Mouse (Mus musculus) heart, embryonic 15.5 days (tissue): ENCODE data around the gene Gm45837. TPM values are rescaled to one million over a fixed set of nuclear protein-coding genes. Genes with fewer than 3 reads are reported as not detected.
A peak's percentile ranks its signal among the peaks of the same experiment; 100 is the strongest.

Experiments
- ATAC-seq: fragments of 200-750 bp; cut with Nextera tagmentation; replicated peaks from 2 replicates; pipeline ENCODE4 v1.8.0; 2017; ENCODE audit warnings: low read depth, moderate TSS enrichment; ENCODE audit not compliant: insufficient number of reproducible peaks, insufficient read depth, low FRiP score
- H3K27ac ChIP-seq: fragments of 300-500 bp; sonication (generic); 2 replicates; pipeline ENCODE4 v1.5.1; 2015; ENCODE audit warnings: mild to moderate bottlenecking, inconsistent platforms
- H3K27me3 ChIP-seq: fragments of 300-500 bp; sonication (generic); 2 replicates; pipeline ENCODE4 v1.6.1; 2015; ENCODE audit warnings: inconsistent platforms
- H3K36me3 ChIP-seq: fragments of 300-500 bp; sonication (generic); 2 replicates; pipeline ENCODE4 v1.6.1; 2015; ENCODE audit warnings: mild to moderate bottlenecking, inconsistent platforms
- H3K4me1 ChIP-seq: fragments of 300-500 bp; sonication (generic); replicated peaks from 2 replicates; pipeline ENCODE4 v1.6.1; 2015; ENCODE audit warnings: inconsistent platforms
- H3K4me2 ChIP-seq: fragments of 300-500 bp; sonication (generic); 2 replicates; pipeline ENCODE4 v1.6.1; 2015; ENCODE audit warnings: inconsistent platforms, mild to moderate bottlenecking, moderate library complexity
- H3K4me3 ChIP-seq: fragments of 300-500 bp; sonication (generic); 2 replicates; pipeline ENCODE4 v1.5.1; 2015; ENCODE audit warnings: mild to moderate bottlenecking, inconsistent platforms
- H3K9ac ChIP-seq: fragments of 300-500 bp; sonication (generic); 2 replicates; pipeline ENCODE4 v1.6.1; 2015; ENCODE audit warnings: mild to moderate bottlenecking, inconsistent platforms
- H3K9me3 ChIP-seq: fragments of 300-500 bp; sonication (generic); replicated peaks from 2 replicates; pipeline ENCODE4 v1.6.1; 2016; ENCODE audit warnings: inconsistent platforms
- WGBS: fragments of 180-500 bp; shearing (Covaris S2); methylation state at CpG from one replicate; pipeline ENCODE4 v1.1.7; 2015; ENCODE audit warnings: mixed read lengths; 5-methylcytosine and 5-hydroxymethylcytosine counted together
- polyA plus RNA-seq: library from polyadenylated mRNA; unstranded; fragments of >200 nt; fragmentation: Nextera tagmentation; extraction: Ambion mirVana; gene quantifications from 2 replicates; pipeline ENCODE4 v1.2.1, GENCODE M21; 2015

The Gm45837 gene
- polyA plus RNA-seq, 1 experiment from 2014 or later, result not detected

DNA sequence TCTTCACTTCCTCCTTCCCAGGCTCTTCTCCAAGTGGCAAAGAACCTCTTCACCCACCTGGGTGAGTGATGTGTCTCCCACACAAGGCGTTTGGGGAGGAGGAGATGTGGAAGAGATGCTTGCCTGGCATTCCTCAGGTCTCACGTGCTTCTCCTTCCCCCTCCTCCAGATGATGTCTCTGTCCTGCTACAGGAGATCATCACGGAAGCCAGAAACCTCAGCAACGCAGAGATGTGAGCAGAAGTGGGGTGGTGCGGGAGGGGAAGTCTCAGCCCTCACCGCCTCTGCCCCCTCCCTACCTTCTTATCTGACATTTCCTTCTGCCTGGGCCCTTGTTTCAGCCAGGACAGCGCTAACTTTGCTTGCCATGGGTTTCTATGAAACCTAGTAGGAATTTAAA is 93.1 kb downstream of the Gm45837 start:
- Histone ChIP-seq H3K27ac (no peak overlapping the region), H3K9me3 (no peaks in the 10 kb centered on the region), H3K9ac (no peak overlapping the region), H3K4me2 (no peak overlapping the region), H3K4me3 (no peak overlapping the region), H3K4me1 (0 out of 2 replicates have a peak, but pooled peaks cover 9% of the 10 kb centered on the region), H3K27me3 (peaks cover 62% of the 10 kb centered on the region), H3K36me3 (no peaks in the 10 kb centered on the region)
- WGBS, result 23% methylated on average over 7 of the region's 7 CpGs
- ATAC-seq, result no peak

DNA sequence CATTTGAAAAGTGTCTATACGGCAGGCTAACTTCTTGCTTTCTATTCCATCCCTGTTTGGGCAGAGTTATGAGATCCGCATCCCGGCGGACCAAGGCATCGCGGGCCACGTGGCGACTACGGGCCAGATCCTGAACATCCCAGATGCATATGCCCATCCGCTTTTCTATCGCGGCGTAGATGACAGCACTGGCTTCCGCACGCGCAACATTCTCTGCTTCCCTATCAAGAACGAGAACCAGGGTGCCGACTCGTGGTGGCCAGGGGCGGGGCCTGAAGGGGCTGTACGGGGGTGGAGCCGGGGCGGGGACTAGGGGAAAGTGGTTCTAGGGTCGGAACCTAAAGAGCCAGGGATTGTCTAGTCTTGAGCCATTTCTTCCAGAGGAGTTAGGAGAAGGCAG is 93.8 kb downstream of the Gm45837 start:
- H3K27me3 ChIP-seq, result peaks cover 56% of the 10 kb centered on the region
- H3K4me1 ChIP-seq, result 0 out of 2 replicates have a peak, but pooled peaks cover 9% of the 10 kb centered on the region
- H3K4me2 ChIP-seq, result peak overlapping the region; percentile 53
- no peak for ATAC-seq
- H3K9me3 ChIP-seq, result no peaks in the 10 kb centered on the region
- H3K4me3 ChIP-seq, result peak overlapping the region; percentile 28
- H3K9ac ChIP-seq, result no peak overlapping the region
- H3K27ac ChIP-seq, result no peak overlapping the region
- no peaks in the 10 kb centered on the region for H3K36me3 ChIP-seq
- 8% methylated on average over 24 of the region's 24 CpGs for WGBS

GRCm38 (mm10) chr7:101509212-101509611 is 98.5 kb downstream of the Gm45837 start:
- Histone ChIP-seq H3K36me3 (no peaks in the 10 kb centered on the region), H3K27ac (no peak overlapping the region), H3K9ac (no peak overlapping the region), H3K4me1 (0 out of 2 replicates have a peak, but pooled peaks cover 6% of the 10 kb centered on the region), H3K27me3 (peaks cover 25% of the 10 kb centered on the region), H3K4me3 (no peak overlapping the region), H3K9me3 (no peaks in the 10 kb centered on the region), H3K4me2 (no peak overlapping the region)
- no peak for ATAC-seq
- 48% methylated on average over 2 of the region's 2 CpGs for WGBS

DNA sequence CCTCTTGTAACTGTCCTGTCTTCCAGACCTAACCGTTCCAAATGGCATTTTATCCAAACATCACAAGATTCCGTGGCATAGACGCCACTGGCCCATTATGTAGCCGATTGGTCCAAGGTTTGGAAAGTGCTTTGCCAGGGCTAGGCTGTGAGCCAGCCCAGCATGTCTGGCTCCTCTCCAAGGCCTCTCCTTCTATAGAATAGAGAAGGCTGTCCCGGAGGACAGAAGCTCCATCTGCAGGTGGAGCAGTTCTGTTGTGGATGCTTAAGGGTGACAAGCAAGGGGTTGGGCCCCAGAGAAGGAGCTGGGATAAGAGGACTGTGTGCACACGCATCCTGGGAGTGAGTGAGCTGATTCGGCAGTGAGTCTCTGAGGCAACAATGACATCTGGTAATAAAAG is 103.0 kb downstream of the Gm45837 start:
- H3K27ac ChIP-seq, result no peak overlapping the region
- H3K27me3 ChIP-seq, result no peaks in the 10 kb centered on the region
- H3K36me3 ChIP-seq, result no peaks in the 10 kb centered on the region
- H3K9me3 ChIP-seq, result no peaks in the 10 kb centered on the region
- WGBS, result 57% methylated on average over 7 of the region's 7 CpGs
- no peak for ATAC-seq
- no peak overlapping the region for H3K4me3 ChIP-seq
- H3K4me1 ChIP-seq, result no peaks in the 10 kb centered on the region
- H3K4me2 ChIP-seq, result no peak overlapping the region
- H3K9ac ChIP-seq, result no peak overlapping the region

DNA sequence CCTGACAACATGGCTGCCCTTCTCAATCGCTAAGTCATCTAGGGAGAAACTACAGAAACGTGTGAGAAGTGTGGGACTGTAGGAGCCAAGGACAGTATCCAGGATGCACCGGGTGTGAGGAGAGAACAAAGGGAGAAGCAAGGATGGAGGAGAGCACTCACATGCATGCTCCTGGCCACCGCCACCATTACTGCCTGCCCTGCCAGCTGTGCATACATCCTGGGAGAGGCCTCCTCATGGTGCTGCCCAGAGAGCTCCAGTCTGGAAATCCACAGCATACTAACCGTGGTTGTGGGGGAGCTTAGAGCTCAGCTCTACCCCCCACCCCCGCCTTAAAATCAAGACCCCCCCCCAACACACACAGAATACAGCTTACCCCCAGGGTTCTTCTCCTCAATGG is 104.1 kb downstream of the Gm45837 start:
- H3K4me3 ChIP-seq, result no peak overlapping the region
- ATAC-seq, result no peak
- no peaks in the 10 kb centered on the region for H3K27me3 ChIP-seq
- no peaks in the 10 kb centered on the region for H3K36me3 ChIP-seq
- no peaks in the 10 kb centered on the region for H3K4me1 ChIP-seq
- H3K9me3 ChIP-seq, result no peaks in the 10 kb centered on the region
- no peak overlapping the region for H3K27ac ChIP-seq
- H3K9ac ChIP-seq, result no peak overlapping the region
- 78% methylated on average over 6 of the region's 6 CpGs for WGBS
- no peak overlapping the region for H3K4me2 ChIP-seq

DNA sequence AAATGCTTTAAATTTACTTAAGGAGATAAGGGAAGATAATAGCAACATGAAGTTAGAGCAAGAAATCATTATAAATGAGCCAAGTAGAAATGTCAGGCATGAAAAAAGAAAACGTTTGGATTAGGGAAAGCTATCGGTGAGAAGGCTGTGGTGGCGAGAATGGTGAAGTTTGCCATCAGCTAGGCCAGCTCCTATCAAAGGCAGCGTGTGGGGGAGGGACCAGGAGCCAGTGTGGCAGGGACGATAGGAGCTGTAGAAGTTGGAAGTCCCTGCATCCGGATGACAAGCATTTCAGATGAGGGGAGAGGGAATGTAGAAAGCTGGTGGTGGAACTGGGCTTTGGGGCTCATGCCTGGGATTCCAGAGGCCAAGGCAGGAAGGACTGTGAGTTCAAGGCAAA is 104.6 kb downstream of the Gm45837 start:
- no peak overlapping the region for H3K9ac ChIP-seq
- H3K4me3 ChIP-seq, result no peak overlapping the region
- H3K4me2 ChIP-seq, result no peak overlapping the region
- H3K27ac ChIP-seq, result no peak overlapping the region
- no peaks in the 10 kb centered on the region for H3K36me3 ChIP-seq
- H3K27me3 ChIP-seq, result 0 out of 2 replicates have a peak, but pooled peaks cover 3% of the 10 kb centered on the region
- H3K4me1 ChIP-seq, result no peaks in the 10 kb centered on the region
- WGBS, result 26% methylated on average over 6 of the region's 6 CpGs
- ATAC-seq, result no peak
- H3K9me3 ChIP-seq, result no peaks in the 10 kb centered on the region

DNA sequence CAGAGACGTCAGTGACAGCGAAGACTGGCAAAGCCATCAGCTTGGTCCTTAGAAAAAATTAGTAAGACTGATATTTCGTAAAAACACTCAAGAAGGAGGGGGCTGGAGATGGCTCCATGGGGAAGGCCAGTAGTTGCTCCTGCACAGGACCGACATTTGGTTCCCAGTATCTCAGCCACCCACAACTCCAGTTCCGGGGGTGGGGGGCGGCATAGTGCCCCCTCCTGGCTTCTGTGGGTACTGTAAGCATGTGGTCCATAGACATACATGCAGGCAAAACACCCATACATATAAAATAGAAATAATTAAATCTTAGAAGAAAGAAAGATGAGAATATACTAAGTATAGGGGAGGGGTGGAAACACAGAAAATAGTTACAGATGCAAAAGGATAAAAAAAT is 105.8 kb downstream of the Gm45837 start:
- no peaks in the 10 kb centered on the region for H3K9me3 ChIP-seq
- no peak overlapping the region for H3K9ac ChIP-seq
- H3K27me3 ChIP-seq, result 0 out of 2 replicates have a peak, but pooled peaks cover 3% of the 10 kb centered on the region
- no peak for ATAC-seq
- no peaks in the 10 kb centered on the region for H3K4me1 ChIP-seq
- no peaks in the 10 kb centered on the region for H3K36me3 ChIP-seq
- H3K4me2 ChIP-seq, result no peak overlapping the region
- no peak overlapping the region for H3K27ac ChIP-seq
- 61% methylated on average over 6 of the region's 6 CpGs for whole genome bisulfite sequencing
- H3K4me3 ChIP-seq, result no peak overlapping the region

- H3K27ac ChIP-seq, result no peak overlapping the region
- WGBS, result 71% methylated on average over 1 of the region's 1 CpGs
- no peak overlapping the region for H3K9ac ChIP-seq
- no peaks in the 10 kb centered on the region for H3K4me1 ChIP-seq
- no peaks in the 10 kb centered on the region for H3K36me3 ChIP-seq
- no peak overlapping the region for H3K4me2 ChIP-seq
- no peak for ATAC-seq
- no peak overlapping the region for H3K4me3 ChIP-seq
- H3K27me3 ChIP-seq, result 0 out of 2 replicates have a peak, but pooled peaks cover 3% of the 10 kb centered on the region
- no peaks in the 10 kb centered on the region for H3K9me3 ChIP-seq
Measured at GRCm38 (mm10) chr7:101521696-101522095, 111.0 kb downstream of the Gm45837 start.

- WGBS, result 68% methylated on average over 2 of the region's 2 CpGs
- H3K9me3 ChIP-seq, result no peaks in the 10 kb centered on the region
- no peaks in the 10 kb centered on the region for H3K36me3 ChIP-seq
- no peak overlapping the region for H3K4me2 ChIP-seq
- no peaks in the 10 kb centered on the region for H3K4me1 ChIP-seq
- H3K27ac ChIP-seq, result no peak overlapping the region
- H3K4me3 ChIP-seq, result no peak overlapping the region
- 0 out of 2 replicates have a peak, but pooled peaks cover 3% of the 10 kb centered on the region for H3K27me3 ChIP-seq
- no peak for ATAC-seq
- H3K9ac ChIP-seq, result no peak overlapping the region
Measured at GRCm38 (mm10) chr7:101523205-101523604, 112.5 kb downstream of the Gm45837 start.

DNA sequence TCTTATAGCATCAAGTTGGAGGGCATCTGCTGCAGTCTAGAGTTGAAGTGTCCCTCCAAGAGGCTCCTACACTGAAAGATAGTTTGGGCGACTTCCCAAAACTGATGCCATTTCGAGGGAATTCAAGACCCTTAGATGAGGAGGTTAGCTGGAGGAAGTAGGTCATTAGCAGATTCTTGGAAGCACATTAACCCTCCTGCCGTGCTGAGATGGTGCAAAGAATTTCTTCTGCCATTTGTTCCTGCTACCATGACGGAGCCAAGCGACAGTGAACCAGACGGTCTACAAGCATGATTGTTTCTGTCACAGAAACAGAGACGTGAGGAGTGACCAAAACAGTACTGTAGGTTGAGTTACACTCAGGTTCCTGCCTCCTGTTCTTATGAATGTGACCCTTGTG is 115.8 kb downstream of the Gm45837 start:
- Histone ChIP-seq H3K4me1 (no peaks in the 10 kb centered on the region), H3K36me3 (no peaks in the 10 kb centered on the region), H3K4me3 (no peak overlapping the region), H3K27ac (no peak overlapping the region), H3K27me3 (no peaks in the 10 kb centered on the region), H3K9me3 (no peaks in the 10 kb centered on the region), H3K9ac (no peak overlapping the region), H3K4me2 (no peak overlapping the region)
- 58% methylated on average over 7 of the region's 7 CpGs for WGBS
- ATAC-seq, result no peak

DNA sequence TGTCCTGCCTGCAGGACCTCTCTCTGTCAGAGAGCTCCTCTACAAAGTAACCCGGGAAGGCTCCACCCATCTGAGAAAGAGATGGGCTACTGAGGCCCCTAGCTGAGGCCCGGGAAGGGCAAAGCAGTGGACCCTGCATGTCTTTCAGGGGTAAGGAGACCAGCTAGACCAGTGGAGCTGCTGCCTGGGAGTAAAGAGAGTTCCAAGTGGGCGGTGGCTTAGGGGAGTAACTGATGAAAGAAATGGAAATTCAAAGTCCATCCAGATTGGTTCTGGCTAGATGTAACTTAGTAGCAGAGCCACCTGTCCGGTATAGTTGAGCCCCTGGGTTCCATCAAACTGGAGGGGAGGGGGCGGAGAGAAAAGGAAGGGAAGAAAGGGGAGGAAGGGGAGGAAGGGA is 123.7 kb downstream of the Gm45837 start:
- Histone ChIP-seq H3K36me3 (no peaks in the 10 kb centered on the region), H3K9ac (no peak overlapping the region), H3K27me3 (no peaks in the 10 kb centered on the region), H3K9me3 (no peaks in the 10 kb centered on the region), H3K4me2 (no peak overlapping the region), H3K4me3 (no peak overlapping the region), H3K4me1 (no peaks in the 10 kb centered on the region), H3K27ac (no peak overlapping the region)
- ATAC-seq, result no peak
- 34% methylated on average over 5 of the region's 5 CpGs for WGBS

GRCm38 (mm10) chr7:101535102-101535501 is 124.4 kb downstream of the Gm45837 start:
- Histone ChIP-seq H3K27me3 (no peaks in the 10 kb centered on the region), H3K4me2 (no peak overlapping the region), H3K4me3 (no peak overlapping the region), H3K9me3 (no peaks in the 10 kb centered on the region), H3K27ac (no peak overlapping the region), H3K9ac (no peak overlapping the region), H3K36me3 (no peaks in the 10 kb centered on the region), H3K4me1 (no peaks in the 10 kb centered on the region)
- no peak for ATAC-seq
- WGBS, result 70% methylated on average over 10 of the region's 10 CpGs
